Mouse (Mus musculus) heart, adult 18-20 months (tissue): ENCODE measurements around the gene En2. TPM values are rescaled to one million over a fixed set of nuclear protein-coding genes. Genes with fewer than 3 reads are reported as not detected.
A peak's percentile ranks its signal among the peaks of the same experiment; 100 is the strongest.

Source experiments
- DNase-seq, 2 experiments: peaks; one replicate each; pipeline ENCODE4 v3.0.0; 2021 to 2022; ENCODE audit warnings: mixed read lengths in 1 of 2
- long read RNA-seq, 2 experiments: library from polyadenylated mRNA; stranded (forward); transcript quantifications; one replicate each; pipeline ENCODE4 v2.0.0; 2021
- total RNA-seq, 2 experiments: library from RNA; stranded (reverse); gene quantifications; 2 replicates each; pipeline ENCODE4 v1.2.3; 2021

En2 gene
- under 1 TPM in 1 of 2 experiments, not detected in 1; 0.08 TPM for total RNA-seq
- long read RNA-seq, experiment 1 = 0 reads
- long read RNA-seq, experiment 2 = 0 reads

DNA sequence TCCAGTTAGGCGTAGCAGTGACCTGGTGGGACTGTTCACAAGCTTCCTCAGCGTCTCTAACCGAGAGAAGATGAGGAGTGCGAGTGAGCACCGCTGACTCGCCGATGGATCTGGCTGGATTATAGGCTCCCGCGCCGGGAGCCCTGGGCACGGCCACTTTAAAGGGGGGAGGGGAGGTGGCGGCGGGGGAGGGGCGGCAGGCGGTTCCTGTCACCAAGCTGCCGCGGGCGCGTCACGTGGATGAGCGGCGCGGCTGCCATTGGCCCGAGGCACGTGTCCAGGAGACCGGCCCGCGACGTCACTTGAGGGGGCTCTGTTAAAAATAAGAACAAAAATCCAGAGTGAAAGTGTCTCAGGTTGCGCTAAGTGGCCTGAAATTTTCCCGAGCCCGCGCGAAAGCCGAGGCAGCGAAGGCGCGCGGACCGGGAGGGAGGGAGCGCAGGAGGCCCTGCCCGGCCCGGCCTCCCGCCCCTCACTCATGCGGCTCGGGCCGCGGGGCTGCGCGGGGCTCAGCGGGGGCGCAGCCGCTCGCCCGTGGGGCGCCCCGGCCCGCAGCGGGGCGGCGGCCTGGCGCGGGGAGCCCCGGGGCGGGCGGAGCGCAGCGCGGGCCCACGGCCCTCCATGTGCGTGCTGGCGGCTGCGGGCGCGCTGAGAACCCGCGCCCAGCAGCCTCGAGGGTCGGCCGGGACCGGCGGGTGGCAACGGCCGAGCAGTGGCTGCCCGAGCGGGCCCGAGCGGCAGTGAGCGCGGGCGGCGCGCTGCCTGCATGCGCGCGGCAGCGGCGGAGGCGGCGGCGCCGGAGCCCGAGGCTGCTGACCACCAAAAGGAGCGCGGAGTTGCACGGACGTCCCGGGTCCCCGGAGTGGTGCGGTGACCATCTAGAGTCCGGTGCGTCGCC, at the start of gene En2:
Gene En2 (plus strand): TSS at position 337 of the 898 bp plus-strand sequence.
- DNase-seq = peak; percentile 56 to 58

DNA sequence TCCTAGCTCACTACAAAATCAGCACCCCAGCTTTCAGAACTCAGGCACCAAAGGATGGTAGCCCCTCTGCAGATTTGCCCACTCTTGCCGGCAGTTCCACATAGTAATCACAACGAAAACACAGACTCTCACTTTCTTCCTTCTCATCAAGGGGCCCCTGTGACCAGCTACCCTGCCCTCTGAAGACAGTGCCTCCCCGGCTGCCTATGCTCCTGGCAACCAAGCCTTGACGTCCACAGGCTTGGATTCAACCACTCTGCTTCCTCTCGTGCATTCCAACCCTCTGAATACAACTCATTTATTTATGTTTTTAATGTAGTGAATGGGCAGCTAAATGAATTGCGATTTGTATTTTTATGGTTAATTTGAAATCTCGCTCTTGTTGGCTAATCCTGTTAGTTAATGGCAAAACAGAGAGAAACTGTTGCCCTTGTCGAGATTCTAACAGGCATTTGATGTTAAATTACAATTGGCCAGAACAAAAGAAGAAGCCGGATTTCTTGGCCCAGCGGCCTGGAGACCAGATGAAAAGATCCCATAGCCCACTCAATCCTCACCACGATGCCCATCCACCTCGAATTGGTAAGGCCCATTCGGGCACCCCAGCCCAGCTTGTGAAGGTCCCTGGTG, 48.1 kb upstream of the En2 start:
- DNase-seq = no peak

DNA sequence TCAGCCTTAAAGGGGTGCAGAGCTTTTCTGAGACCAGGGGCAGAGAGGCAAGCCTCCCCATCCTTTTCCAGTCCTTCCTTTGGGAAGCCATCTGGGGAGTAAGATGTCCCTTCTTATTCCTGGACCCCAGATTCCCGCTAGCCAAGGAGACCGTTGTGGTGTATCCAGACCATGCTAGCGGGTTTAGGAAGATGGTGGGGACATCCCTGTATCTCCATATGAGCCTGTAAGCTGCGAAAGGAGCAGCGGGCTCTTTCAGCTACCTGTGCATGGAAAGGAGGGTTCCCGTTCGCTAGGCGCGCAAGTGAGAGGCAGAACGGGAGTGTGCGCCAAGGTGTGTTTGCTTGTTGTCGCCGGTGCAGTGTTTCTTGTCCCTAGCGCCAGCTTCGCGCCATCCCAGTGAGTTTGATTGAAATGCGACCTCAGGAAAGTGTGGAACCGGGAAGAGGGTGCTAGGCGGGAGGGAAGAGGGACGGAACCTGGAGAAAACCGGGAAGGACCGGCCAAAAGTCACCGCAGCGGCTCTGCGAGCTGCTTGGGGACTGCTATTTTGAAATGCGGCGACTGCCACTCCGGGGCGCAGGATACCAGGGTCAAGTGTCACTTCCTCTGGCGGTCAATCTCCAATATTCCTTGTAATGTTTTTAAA, 47.5 kb upstream of the En2 start:
- DNase-seq = peak; percentile 18 to 20

DNA sequence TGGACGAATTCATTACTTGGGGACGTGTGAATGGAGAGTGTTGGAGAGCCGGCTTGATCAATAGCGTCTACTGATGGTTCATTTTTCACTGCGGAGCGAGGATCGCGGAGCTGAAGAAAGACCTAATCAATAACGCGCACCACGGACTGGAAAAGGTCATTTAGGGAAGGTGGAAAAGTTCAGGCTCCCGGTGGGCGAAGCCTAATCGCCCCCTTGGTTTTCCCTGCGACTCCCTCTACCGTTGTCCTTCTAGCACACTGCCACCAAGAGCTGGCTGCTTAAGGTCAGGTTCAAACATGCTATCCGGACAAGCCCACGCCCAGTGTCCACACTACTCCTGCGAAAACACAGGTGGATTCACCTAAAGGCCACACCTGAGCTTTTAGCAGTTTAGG, 47.0 kb upstream of the En2 start:
- no peak for DNase-seq

DNA sequence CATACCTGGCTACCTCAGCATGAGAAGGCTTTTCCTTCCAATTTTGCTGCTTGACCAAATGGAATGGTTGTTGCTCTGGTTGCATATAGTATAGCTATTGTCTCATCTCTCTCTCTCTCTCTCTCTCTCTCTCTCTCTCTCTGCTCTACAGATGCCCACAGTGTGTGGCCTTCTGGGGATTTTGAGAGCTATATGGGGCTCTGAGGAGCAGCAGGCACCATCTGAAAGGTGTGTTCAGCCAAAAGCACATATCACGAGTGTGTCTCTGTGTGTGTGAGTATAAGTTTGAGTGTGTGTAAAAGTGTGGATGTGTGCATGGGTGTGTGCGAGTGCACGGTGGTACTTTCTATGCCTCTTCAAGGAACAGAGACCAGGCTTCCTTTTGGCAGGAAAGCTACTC, 45.9 kb upstream of the En2 start:
- DNase-seq = no peak

DNA sequence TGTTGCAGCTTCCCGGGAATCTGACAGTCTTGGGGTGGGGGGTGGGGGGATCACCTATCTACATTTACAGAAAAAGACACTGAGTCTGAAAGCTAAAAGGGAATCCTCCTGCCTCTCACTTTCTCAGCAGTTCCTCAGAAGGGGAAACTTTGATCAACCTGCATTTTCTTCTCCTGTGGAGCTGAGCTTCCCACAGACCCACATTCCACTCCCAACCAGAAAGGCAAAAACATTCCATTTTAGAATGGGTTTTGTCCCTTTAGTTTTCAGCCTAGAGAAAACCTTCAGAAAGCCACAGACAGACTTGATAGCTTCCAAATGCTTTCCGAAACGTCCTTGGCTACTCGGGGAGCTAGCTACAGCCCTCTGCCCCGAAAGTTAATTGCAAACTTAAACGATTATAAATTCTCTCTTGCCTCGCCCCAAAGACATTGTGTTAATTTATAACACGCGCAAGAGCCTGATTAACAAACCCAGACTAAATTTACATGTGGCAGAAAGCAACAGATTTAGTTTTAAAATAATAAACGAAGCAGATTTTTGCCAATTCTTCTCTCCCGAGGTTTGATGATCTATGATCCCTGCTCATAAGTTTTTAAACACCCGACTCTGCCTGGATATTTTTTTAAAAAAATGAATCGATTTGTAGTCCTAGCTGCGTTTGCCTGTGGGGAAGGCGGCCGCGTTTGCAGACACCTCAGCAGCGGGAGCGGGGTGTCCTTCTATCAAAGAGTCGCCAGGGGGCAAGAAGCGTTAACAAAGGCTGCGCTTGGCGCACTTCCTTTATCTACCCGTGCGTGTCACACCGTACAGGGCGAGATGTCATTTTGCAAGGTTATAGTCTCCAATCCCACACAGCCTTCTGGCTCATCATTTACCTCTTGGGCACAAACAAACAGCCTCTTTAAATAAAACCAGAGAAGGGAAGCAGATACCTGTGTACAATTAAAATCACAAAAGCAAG, 42.7 kb upstream of the En2 start:
- DNase-seq = peak; percentile 57 to 72

DNA sequence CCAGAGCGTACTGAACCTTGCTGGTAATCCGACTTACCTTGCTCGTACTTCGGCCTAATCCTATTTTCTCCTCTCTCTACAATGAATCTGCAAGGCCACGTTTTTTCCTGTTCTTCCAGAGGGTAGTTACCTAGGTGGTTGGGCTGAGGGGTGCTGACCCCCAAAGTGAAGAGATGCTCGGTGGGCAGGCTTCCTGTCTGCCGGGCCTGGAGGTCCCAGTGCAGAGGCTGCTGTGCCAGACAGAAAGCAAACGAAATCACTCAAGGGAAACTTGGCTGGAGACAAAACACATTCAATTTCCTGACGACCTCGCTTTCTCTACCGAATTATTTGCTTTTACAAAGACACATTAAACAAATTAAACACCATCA, 42.1 kb upstream of the En2 start:
- DNase-seq = no peak

DNA sequence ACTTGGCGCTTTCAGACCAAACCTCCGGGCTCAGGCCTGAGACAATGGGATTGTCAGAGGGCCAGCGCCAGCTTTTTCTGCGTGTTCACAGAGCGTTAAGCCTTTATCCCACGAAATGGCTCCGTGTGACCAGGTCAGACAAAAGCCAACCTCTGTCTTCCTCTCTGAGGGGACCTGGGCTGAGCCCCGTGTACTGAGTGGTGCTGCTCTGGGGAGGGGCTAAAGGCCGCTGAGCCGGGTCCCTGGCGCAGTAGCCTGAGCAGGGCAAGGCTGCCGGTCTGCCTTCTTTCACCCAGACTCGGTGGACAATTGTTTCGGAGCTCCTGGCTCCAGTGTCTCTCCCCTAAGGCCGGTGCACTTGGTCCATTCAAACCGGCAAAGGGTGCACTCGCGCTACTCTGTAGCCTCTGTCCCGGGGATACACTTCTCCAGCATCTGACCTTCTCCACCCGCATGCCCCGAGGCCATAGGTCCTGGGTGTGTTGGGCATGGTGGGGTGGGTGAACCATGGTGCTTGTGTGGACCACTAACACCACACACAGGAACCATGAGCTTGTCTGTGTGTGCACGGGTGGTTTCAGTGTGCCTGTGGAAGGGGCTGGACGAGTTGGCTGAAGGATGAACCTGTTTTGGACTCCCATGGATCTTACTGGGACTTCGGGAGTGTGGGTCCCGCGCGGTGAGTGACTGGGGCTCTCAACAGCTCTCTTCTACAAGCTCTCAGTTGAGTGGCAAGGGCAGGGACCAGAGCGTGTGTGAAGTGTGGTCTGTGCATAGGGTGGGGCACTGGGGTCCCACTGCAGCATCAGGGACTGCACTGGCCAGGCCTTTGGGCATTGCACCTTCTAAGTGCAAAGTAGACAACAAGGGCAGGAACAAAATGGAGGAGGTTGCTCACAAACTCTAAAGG, 40.9 kb upstream of the En2 start:
- no peak for DNase-seq

DNA sequence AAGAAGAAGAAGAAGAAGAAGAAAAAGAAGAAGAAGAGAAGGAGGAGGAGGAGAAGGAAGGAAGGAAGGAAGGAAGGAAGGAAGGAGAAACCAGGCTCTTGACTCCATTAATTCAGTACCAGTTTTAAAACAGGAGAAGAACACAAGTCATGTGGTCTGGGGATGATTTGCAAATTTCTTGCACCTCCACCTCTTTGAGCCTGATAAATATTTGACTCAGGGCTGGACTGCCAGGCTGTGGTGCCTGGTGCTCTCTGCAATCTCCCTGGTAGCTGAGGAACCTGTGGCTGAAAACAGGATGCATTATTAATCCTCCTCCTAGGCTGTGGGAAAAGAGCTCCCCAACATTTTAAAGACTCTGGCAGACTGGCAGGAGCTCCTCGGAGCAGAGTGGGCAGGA, 36.6 kb upstream of the En2 start:
- no peak for DNase-seq

DNA sequence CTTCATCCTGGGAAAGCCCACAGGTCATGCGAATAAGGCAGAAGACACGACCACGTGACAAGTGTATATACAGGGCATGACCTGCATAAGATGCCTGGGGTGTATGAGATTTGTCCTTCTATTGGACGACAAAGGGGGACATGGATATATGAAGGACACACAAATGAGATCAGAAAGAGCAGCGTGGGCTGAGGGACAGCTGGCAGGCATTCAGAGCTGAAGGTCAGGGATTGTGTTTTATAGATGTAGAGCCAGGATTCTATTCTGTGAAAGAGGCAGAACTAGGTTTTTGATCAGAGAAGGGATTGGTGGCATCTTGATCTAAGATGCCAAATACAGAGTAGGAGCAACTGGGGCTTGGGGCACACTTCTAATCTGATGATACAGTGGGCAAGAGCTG, 33.3 kb upstream of the En2 start:
- no peak for DNase-seq

DNA sequence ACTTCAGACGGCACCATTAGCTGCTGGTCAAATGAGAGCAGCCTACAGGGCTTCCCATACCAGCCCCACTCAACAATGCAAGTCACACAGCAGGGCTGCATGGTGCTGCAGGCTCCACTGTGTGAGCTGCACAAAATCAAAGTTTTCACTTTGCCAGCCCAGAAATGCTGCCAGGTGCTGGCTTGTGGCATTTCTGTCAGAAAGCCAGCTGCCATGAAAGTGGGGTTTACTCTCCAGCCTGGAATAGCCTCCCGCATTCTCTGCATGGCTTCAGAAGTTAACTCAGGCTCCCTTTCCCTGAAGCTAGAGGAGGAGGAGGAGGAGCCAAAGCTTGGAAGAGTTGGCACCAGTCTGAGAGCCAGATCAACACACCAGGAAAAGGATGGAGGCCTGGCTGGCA, 29.1 kb upstream of the En2 start:
- DNase-seq = no peak

DNA sequence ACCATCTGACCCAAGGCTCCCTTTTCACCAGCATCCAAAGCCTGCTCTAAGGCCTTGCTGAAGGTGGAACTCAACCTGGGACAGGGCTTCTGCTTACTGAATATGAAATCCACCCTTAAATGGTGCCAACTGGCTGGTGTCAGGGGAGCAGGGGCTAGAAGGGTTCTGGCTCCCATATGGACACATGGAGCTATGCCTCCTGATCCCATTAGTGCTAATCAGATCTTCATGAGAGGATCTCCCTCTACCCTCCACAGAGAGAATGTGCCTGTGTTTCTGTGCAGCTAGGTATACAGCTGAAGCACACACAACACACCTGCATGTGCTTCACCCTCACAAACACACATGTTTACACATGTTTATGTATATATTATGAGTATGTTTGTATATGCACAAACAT, 20.9 kb upstream of the En2 start:
- no peak for DNase-seq

DNA sequence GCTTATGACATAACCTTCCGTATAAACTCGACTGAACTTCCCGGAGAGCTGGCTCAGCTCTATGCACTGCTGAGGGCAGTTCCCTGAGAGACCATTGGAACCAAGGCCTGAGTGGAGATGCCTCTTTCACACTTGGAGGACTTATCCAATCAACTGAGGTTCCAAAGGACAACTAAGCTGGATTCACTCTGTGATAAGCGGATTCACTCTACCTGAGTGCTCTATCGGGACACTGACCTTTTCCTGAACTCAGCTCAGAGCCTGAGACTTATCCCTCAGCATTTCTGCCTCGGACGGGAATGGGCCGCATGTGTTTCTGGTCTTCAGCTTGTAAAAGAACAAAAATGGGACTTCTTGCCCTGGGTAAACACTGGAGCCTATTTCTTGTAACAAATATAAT, 19.5 kb upstream of the En2 start:
- DNase-seq = no peak

DNA sequence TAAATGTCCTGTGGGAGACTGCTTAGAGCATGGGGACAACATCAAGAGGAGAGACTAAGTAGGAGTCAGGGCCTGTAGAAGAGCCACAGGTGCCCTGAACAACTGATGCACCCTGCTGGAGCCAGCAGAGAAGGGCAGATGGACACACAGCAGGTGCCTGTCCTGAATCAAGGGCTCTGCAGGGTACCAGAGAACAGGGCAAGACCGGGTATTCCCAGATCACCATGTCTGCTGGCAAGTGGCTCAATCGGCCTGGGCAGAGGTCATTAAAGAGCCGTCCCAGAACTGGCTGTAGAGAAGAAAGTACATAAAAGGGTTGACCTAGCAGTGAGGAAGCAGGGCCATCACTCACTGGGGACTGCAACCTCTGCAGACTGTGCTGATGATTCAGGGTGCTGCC, 17.0 kb upstream of the En2 start:
- no peak for DNase-seq

DNA sequence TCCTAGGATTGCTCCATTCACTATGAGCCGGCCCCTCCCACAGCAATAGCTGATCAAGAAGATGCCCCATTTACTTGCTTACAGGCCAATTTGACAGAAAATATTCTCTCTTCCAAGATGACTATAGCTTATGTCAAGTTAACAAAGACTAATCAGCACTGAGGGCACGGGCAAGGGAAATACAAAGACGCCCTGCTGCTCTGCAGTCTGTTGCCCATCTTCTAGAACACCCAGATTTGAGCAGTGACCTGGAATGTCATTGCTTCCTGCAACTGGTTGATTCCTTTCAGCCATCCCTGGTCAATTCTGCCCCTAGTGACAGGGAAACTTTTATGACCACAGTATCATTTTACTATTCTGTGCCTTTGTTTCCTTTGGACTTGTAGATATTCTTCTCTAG, 16.1 kb upstream of the En2 start:
- DNase-seq = no peak

DNA sequence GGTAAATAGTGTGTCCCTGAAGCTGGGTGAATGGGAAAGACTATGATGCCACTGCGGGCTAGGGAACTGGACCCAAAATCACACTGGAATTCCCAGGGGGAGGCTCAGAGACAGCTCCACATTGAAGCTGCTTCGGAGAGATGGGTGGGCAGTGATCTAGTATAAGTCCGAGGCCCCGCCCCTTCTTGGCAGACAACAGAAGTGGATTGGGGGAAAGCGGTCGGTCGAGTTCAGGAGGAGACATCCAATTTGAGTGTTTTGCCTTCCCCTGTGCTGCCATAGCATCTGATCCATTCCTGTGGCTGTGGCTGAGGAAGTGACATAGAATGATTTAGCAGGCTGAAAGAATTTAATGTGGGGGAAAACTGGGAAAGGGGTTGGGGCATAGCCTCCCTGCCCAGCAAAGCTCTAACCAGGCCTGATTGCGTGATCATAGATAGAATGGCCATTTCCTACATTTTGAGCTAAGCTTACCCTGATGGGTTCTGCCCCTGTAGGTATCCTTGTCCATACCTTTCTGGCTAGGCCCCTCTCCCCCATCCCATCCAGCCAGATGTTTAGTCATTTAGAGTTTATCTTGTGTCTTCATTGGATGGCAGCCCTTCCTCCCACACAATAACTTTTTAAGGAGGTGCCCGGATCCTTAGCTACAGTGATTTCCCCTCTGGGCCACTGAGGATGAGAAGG, 8.3 kb upstream of the En2 start:
- DNase-seq = no peak

DNA sequence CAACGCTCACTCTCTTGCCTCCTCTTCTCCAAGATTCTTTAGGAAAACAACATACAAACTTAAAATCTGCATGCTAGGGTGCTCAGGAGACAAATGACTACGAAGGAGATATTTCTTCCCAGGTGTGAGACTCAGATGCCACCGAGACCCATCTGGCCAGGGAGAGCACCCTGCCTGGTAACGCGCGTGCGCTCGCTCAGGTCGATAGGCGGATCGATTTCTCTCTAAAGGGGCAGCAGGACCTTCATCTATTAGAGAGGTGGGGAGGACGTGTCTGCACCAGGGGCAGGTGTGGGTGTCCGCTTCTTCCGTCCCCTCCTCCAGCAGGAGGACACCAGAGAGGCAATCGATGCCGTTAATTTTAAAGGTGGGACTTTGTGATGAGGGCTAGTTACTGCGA, 7.7 kb upstream of the En2 start:
- no peak for DNase-seq

DNA sequence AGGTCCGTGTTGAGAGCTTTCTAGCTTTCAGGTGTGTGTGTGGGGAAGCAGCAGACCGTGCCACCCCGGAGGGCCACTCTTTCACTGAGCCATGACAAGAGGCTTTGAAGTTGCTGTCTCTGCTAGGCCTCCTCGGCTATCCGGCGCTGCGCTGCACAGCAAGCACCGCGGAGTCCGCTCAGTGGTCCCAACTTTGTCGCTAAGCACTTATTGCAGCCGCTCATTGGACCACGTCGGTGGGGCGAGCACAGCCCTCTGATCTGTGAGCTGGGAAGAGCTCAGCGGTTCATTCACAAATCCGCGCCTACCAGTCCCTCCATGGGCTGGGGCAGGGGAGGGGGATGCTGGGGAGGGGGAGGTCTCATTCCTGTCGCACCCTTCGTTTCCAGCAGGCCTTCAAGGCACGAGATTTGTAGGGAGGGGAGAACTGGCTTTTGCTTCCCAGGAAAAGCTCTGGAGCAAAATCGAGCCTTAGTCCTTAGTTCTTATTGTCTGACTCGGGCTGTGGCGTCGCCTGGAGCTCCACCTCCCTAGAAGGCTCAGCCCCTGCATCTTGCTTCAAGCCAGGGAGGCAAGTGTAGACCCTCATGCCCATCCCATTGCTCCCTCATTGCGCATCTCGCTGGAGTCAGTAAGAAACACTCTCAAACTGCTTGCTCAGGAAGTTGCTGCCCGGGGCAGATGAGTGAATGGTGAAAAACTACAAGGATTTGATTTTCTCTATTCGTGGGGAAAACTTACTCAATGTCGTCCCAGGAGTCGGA, 7.0 kb upstream of the En2 start:
- no peak for DNase-seq

DNA sequence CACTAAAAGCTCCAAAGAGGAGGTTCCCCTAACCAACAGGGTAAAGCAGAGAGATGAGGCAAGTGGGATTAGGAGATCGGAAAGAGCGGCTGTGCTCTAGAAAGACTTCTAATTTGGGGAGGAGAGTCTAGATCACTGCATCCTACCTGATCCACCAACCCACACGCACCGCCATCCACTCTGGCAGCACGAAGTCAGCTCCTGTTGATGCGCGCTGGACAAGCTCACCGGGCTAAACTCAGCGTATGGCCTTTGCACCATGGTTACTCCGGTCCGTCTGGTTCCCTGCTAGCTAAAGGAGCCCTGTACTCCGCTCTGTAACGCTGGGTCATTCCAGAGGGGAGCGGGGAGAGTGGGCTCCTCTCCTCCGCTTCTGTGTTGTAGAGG, 6.4 kb upstream of the En2 start:
- DNase-seq = no peak
